Mouse (Mus musculus): ENCODE results near the gene Pdk2. TPM values are rescaled to one million over a fixed set of nuclear protein-coding genes. Genes with fewer than 3 reads are reported as not detected.

The Pdk2 gene
- total RNA-seq, 1 experiment = 1.7 TPM

DNA sequence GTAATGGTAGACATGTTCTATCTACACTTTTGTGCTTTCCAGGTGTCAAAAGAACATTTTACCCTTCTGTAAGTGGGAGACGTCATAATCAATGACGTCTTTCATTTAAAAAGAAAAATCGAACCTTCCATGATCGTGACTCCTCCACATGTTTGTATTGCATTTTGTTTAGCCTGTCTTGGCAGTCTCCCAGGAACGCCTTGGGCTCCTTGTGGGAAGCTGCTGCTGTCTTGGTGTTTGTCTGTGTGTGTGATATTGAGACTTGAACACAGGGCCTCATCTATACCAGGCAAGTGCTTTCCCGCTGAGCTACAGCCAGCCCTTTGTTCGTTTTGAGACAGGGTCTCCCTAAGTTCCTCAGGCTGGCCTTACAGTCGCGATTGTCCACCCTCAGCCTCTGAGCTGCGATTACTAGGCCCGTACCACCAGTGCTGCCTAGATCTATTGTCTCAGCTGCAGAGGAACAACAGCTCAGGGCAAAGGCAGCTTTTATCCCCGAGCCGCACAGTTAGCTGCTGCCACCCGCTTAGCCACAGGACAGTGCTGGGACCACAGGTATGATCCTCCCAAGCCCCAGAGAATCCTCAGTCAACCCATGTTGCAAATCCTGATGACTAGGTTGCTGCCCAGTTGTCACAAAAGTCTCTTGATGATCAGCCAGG, 2.9 kb downstream of the Pdk2 start:
- no peak for TF ChIP-seq ZNF384 (IDR thresholded peaks at IDR 0.05; ENCODE audit: low read depth, low read length)
- no peak for TF ChIP-seq MAFK (IDR thresholded peaks at IDR 0.05; ENCODE audit: insufficient read depth, low read depth, low read length)
- TF ChIP-seq HCFC1 (IDR thresholded peaks at IDR 0.05; ENCODE audit: borderline replicate concordance, insufficient read depth, low read length) = no peak
- TF ChIP-seq ZC3H11A (IDR thresholded peaks at IDR 0.05; ENCODE audit: borderline replicate concordance, low read depth, low read length) = no peak
- TF ChIP-seq CHD2 (IDR thresholded peaks at IDR 0.05; ENCODE audit: low read depth, low read length) = no peak
- Histone ChIP-seq H3K9ac (ENCODE audit: insufficient read depth, low read depth, low read length, poor library complexity, severe bottlenecking) (no peak overlapping the region), H3K4me3 (ENCODE audit: insufficient read depth in 1 of 2, low read depth in 1 of 2, low read length in 2 of 2, poor library complexity in 1 of 2, severe bottlenecking in 1 of 2) (no peak overlapping the region), H3K4me1 (ENCODE audit: control insufficient read depth in 2 of 2, insufficient read depth in 2 of 2, low read length in 2 of 2, poor library complexity in 1 of 2) (peaks cover 6 to 17% of the 10 kb centered on the region in 2 experiments), H3K27ac (ENCODE audit: insufficient read depth, low read depth, low read length, poor library complexity, severe bottlenecking) (no peak overlapping the region), H3K36me3 (ENCODE audit: control insufficient read depth, insufficient read depth, low read length, poor library complexity, severe bottlenecking) (no peaks in the 10 kb centered on the region), H3K9me3 (ENCODE audit: control insufficient read depth, insufficient read depth, low read depth, low read length) (no peaks in the 10 kb centered on the region)
- no peak for DNase-seq (ENCODE audit: low read depth, low spot score)
- in situ Hi-C loops (cut with MboI; ENCODE audit: low sequenced_read_pairs in 2 of 2, unreplicated experiment in 2 of 2) = no loop called here

DNA sequence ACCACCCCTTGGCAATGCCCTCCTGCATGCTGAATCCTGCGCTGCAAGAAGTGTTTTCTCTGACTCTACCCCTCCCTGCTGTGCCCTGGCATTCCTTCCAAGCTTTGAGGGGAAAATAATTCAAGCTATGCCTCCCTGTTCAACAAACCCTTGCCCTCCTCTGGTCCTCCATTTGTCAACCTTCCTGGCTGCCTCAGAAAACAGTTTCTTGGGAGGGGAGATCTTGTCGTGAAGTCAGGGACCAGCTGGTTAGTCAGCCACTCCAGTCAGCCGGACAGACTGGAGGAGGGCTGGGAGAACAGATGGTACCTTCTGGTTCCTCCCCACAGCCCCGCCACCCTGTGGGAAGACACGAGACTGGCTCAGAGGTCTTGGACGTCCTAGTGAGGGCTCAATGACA, 3.8 kb downstream of the Pdk2 start:
- in situ Hi-C loops (cut with MboI; ENCODE audit: low sequenced_read_pairs in 2 of 2, unreplicated experiment in 2 of 2) = no loop called here
- Histone ChIP-seq H3K36me3 (ENCODE audit: control insufficient read depth, insufficient read depth, low read length, poor library complexity, severe bottlenecking) (no peaks in the 10 kb centered on the region), H3K27ac (ENCODE audit: insufficient read depth, low read depth, low read length, poor library complexity, severe bottlenecking) (no peak overlapping the region), H3K9me3 (ENCODE audit: control insufficient read depth, insufficient read depth, low read depth, low read length) (no peaks in the 10 kb centered on the region), H3K4me1 (ENCODE audit: control insufficient read depth in 2 of 2, insufficient read depth in 2 of 2, low read length in 2 of 2, poor library complexity in 1 of 2) (peaks cover 6 to 23% of the 10 kb centered on the region in 2 experiments), H3K9ac (ENCODE audit: insufficient read depth, low read depth, low read length, poor library complexity, severe bottlenecking) (no peak overlapping the region), H3K4me3 (ENCODE audit: insufficient read depth in 1 of 2, low read depth in 1 of 2, low read length in 2 of 2, poor library complexity in 1 of 2, severe bottlenecking in 1 of 2) (no peak overlapping the region)
- TF ChIP-seq ZNF384 (IDR thresholded peaks at IDR 0.05; ENCODE audit: low read depth, low read length) = no peak
- TF ChIP-seq MAFK (IDR thresholded peaks at IDR 0.05; ENCODE audit: insufficient read depth, low read depth, low read length) = no peak
- TF ChIP-seq HCFC1 (IDR thresholded peaks at IDR 0.05; ENCODE audit: borderline replicate concordance, insufficient read depth, low read length) = no peak
- no peak for TF ChIP-seq ZC3H11A (IDR thresholded peaks at IDR 0.05; ENCODE audit: borderline replicate concordance, low read depth, low read length)
- TF ChIP-seq CHD2 (IDR thresholded peaks at IDR 0.05; ENCODE audit: low read depth, low read length) = no peak
- no peak for DNase-seq (ENCODE audit: low read depth, low spot score)

- Histone ChIP-seq H3K9ac (ENCODE audit: insufficient read depth, low read depth, low read length, poor library complexity, severe bottlenecking) (no peak overlapping the region), H3K4me1 (ENCODE audit: control insufficient read depth in 2 of 2, insufficient read depth in 2 of 2, low read length in 2 of 2, poor library complexity in 1 of 2) (peaks cover under 1 to 21% of the 10 kb centered on the region in 2 experiments; a peak in 3 of 4 replicates), H3K27ac (ENCODE audit: insufficient read depth, low read depth, low read length, poor library complexity, severe bottlenecking) (no peak overlapping the region), H3K4me3 (ENCODE audit: insufficient read depth in 1 of 2, low read depth in 1 of 2, low read length in 2 of 2, poor library complexity in 1 of 2, severe bottlenecking in 1 of 2) (no peak overlapping the region), H3K36me3 (ENCODE audit: control insufficient read depth, insufficient read depth, low read length, poor library complexity, severe bottlenecking) (no peaks in the 10 kb centered on the region), H3K9me3 (ENCODE audit: control insufficient read depth, insufficient read depth, low read depth, low read length) (no peaks in the 10 kb centered on the region)
- no peak for DNase-seq (ENCODE audit: low read depth, low spot score)
- in situ Hi-C loops (cut with MboI; ENCODE audit: low sequenced_read_pairs in 2 of 2, unreplicated experiment in 2 of 2) = no loop called here
- TF ChIP-seq ZC3H11A (IDR thresholded peaks at IDR 0.05; ENCODE audit: borderline replicate concordance, low read depth, low read length) (no peak), MAFK (IDR thresholded peaks at IDR 0.05; ENCODE audit: insufficient read depth, low read depth, low read length) (no peak), HCFC1 (IDR thresholded peaks at IDR 0.05; ENCODE audit: borderline replicate concordance, insufficient read depth, low read length) (no peak), ZNF384 (IDR thresholded peaks at IDR 0.05; ENCODE audit: low read depth, low read length) (no peak), CHD2 (IDR thresholded peaks at IDR 0.05; ENCODE audit: low read depth, low read length) (no peak)
Observed at GRCm38 (mm10) chr11:95036521-95036920, 4.6 kb downstream of the Pdk2 start.

GRCm38 (mm10) chr11:95034902-95035301, 6.3 kb downstream of the Pdk2 start:
- no peaks in the 10 kb centered on the region for H3K36me3 ChIP-seq (ENCODE audit: control insufficient read depth, insufficient read depth, low read length, poor library complexity, severe bottlenecking)
- no peak overlapping the region for H3K9ac ChIP-seq (ENCODE audit: insufficient read depth, low read depth, low read length, poor library complexity, severe bottlenecking)
- peaks cover 0 to 15% of the 10 kb centered on the region in 2 experiments; a peak in 2 of 4 replicates for H3K4me1 ChIP-seq (ENCODE audit: control insufficient read depth in 2 of 2, insufficient read depth in 2 of 2, low read length in 2 of 2, poor library complexity in 1 of 2)
- no peak for TF ChIP-seq MAFK (IDR thresholded peaks at IDR 0.05; ENCODE audit: insufficient read depth, low read depth, low read length)
- no peak for TF ChIP-seq CHD2 (IDR thresholded peaks at IDR 0.05; ENCODE audit: low read depth, low read length)
- TF ChIP-seq HCFC1 (IDR thresholded peaks at IDR 0.05; ENCODE audit: borderline replicate concordance, insufficient read depth, low read length) = no peak
- TF ChIP-seq ZC3H11A (IDR thresholded peaks at IDR 0.05; ENCODE audit: borderline replicate concordance, low read depth, low read length) = no peak
- no peak for TF ChIP-seq ZNF384 (IDR thresholded peaks at IDR 0.05; ENCODE audit: low read depth, low read length)
- H3K27ac ChIP-seq (ENCODE audit: insufficient read depth, low read depth, low read length, poor library complexity, severe bottlenecking) = no peak overlapping the region
- in situ Hi-C loops (cut with MboI; ENCODE audit: low sequenced_read_pairs in 2 of 2, unreplicated experiment in 2 of 2) = no loop called here
- no peaks in the 10 kb centered on the region for H3K9me3 ChIP-seq (ENCODE audit: control insufficient read depth, insufficient read depth, low read depth, low read length)
- H3K4me3 ChIP-seq (ENCODE audit: insufficient read depth in 1 of 2, low read depth in 1 of 2, low read length in 2 of 2, poor library complexity in 1 of 2, severe bottlenecking in 1 of 2) = no peak overlapping the region
- DNase-seq (ENCODE audit: low read depth, low spot score) = no peak
